Mouse (Mus musculus) CH12.LX (cell line): Measurements from ENCODE around the gene Hdac1.

Source experiments
- CHD2 ChIP-seq: IDR thresholded peaks from 2 replicates; pipeline ENCODE4 v1.6.1; 2011; ENCODE audit warnings: low read length, improper control_type of control experiment
- CTCF ChIP-seq, 2 experiments: IDR thresholded peaks in 1 of 2; conservative IDR thresholded peaks in 1 of 2; 2 replicates each; pipeline ENCODE4 v1.5.1; 2011 to 2012; ENCODE audit warnings: low read depth in 2 of 2, low read length in 2 of 2, improper control_type of control experiment in 1 of 2, inconsistent platforms in 1 of 2, mild to moderate bottlenecking in 1 of 2, moderate library complexity in 1 of 2
- EP300 ChIP-seq: IDR thresholded peaks from 2 replicates; pipeline ENCODE4 v1.6.1; 2011; ENCODE audit warnings: low read length, improper control_type of control experiment
- POLR2A ChIP-seq: IDR thresholded peaks from 2 replicates; pipeline ENCODE4 v1.6.1; 2011; ENCODE audit warnings: low read depth, mild to moderate bottlenecking, improper control_type of control experiment, low read length
- USF2 ChIP-seq: conservative IDR thresholded peaks from 2 replicates; pipeline ENCODE4 v1.6.1; 2011; ENCODE audit warnings: low read depth, low read length, improper control_type of control experiment
- ZC3H11A ChIP-seq: IDR thresholded peaks from 2 replicates; pipeline ENCODE4 v1.6.1; 2012; ENCODE audit warnings: low read depth, mild to moderate bottlenecking, inconsistent platforms, low read length, improper control_type of control experiment
- ZMIZ1 ChIP-seq: IDR thresholded peaks from 2 replicates; pipeline ENCODE4 v1.6.1; 2012; ENCODE audit warnings: low read depth, mild to moderate bottlenecking, inconsistent platforms, low read length, improper control_type of control experiment

DNA sequence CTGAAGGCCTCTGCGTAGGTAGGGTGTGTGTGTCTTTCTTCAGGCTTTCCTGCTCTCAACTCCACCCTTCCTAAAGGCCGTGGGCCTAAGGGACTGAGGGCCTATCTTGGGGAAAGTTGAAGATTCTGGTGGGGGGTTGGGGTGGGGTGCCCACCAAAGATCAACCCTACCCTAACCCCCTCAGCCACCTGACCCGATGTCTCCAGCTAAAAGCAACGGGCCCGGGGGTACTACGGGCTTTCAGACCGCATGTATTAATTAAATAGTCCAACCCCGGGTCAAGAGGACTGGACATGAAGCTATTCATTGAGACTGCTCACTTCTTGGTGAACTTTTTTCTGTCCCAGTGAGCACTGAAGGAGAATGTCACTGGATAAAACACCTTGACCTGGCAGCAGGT lies 42.5 kb downstream of the Hdac1 start:
- TF ChIP-seq EP300 (no peak), CTCF (conservative IDR thresholded peaks at IDR 0.05 in 1 of 2, IDR thresholded peaks at IDR 0.05 in 1 of 2; ENCODE audit: low read depth in 2 of 2, low read length in 2 of 2) (no peak), POLR2A (no peak), ZC3H11A (no peak), USF2 (no peak), CHD2 (no peak), ZMIZ1 (no peak)
